Mouse (Mus musculus): ENCODE data around the gene Rorc. TPM values are rescaled to one million over a fixed set of nuclear protein-coding genes. Genes with fewer than 3 reads are reported as not detected.

The Rorc gene
- total RNA-seq (2021), result 10 to 100 TPM; 18.2 to 19.9 TPM
- long read RNA-seq, experiment 1, transcript Rorc-201 (11 exons, 2,136 nt), result major isoform, 15 of 25 reads
- long read RNA-seq, experiment 1, partial matches to known transcripts, result 1 of 25 reads
- long read RNA-seq, experiment 1, other reads (novel, unspliced or antisense), result 9 of 25 reads
- long read RNA-seq, experiment 2, transcript Rorc-201 (11 exons, 2,136 nt), result major isoform, 23 of 35 reads
- long read RNA-seq, experiment 2, partial matches to known transcripts, result 1 of 35 reads
- long read RNA-seq, experiment 2, other reads (novel, unspliced or antisense), result 11 of 35 reads

DNA sequence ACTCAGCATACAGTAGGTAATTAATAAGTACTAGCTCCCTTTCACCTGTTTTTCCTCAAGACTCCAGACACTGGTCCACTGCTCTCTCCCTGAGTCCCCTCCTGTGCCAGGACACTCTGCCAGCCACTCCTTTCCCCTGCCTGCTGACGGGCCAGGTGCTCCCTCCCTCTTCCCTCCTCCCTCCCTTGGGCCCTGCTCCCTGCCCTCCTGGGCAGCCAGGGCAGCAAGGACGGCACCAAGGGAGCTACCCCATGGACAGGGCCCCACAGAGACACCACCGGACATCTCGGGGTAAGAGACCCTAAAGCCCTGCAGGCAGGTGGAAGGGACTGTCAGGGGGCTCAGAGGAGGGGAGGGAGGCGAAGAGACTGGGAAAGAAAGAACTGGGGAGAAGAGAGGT lies at the start of gene Rorc:
Gene Rorc, plus strand, starts transcription at position 154 of the 400 bp plus-strand sequence.
- DNase-seq, result no peak

- no peak for DNase-seq
Measured at GRCm38 (mm10) chr3:94328681-94329080, 43.9 kb upstream of the Rorc start.

DNA sequence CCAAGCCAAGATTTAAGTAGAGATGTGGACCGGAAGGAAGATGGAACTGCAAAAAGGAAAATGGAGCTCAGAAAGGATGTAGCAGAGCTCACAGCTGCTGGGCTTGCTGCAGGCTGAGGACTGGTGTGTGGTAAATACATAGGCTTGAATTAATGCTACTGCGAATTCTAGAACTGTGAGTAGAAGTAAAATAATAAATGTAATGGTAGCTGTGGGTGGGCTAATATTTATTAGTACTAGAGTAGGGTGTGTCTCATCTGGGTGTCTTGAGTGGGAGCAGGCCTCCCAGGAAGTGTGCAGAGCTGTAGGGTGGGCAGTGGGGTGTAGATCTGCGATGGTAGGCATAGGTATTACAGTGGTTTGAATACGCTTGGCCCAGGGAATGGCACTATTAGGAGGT lies 38.2 kb upstream of the Rorc start:
- DNase-seq, result no peak

DNA sequence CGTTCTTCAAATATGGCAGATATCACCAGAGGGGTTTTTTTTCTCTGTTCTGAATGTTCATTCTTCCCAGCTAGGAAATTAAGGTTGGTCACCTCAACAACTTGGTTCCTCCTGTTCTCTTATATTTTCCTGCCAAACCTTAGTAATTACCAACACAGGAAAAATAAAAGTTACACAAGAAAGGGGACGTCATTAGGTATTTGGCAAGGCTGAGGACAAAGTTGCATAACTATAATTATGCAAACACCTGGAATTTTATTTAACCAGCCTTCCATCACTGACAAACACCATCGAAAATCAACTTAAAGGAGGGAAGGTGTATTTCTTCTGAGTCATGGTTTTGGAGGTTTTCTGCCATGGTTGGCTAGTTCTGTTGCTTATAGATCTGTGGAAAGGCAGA lies 34.1 kb upstream of the Rorc start:
- no peak for DNase-seq

DNA sequence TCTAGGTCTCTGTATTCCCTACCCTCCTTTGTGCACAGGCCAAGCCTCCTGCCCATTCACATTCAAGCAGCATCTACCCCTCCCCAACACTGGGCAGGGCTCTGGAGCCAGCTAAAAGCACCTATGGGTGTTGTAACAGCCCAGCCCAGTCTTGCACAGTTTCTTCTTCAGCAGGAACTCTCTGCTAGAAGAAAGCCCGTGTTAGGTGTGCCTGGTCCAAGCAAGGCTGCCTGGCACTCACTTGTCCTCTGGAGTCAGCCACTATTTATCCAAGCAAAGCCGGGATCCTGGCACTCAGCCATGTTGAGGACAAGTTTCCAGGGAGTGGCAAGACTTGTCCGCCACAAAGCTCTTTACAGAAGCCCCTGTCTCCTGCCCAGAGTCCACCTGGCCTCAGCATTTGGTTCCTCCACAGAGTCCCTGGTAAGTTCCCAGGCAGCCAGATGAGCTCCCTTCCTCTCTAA lies 30.6 kb upstream of the Rorc start, which contains the start of gene Them5:
Gene Them5, plus strand, starts transcription at position 141 of the 464 bp plus-strand sequence.
- DNase-seq, result no peak

DNA sequence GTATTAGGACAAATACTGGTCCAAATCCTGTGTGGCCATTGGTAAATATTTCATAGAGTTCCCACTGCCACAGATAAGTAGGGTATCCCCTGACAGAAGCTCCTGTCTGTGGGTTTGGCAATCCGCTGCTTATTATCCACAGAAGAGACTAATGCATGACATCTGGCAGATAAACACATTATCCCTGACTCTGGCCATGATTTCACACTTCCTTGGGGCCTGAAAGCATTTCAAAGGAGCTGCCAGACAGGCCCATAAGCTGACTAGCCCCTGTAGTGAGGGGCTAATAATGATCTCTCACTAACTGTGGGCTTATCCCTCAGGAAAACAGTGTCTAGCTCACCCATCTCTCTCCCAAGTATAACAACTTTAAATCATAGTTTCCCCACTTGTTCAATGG lies 30.0 kb upstream of the Rorc start:
- no peak for DNase-seq

GRCm38 (mm10) chr3:94344182-94344581 lies 28.4 kb upstream of the Rorc start:
- no peak for DNase-seq

DNA sequence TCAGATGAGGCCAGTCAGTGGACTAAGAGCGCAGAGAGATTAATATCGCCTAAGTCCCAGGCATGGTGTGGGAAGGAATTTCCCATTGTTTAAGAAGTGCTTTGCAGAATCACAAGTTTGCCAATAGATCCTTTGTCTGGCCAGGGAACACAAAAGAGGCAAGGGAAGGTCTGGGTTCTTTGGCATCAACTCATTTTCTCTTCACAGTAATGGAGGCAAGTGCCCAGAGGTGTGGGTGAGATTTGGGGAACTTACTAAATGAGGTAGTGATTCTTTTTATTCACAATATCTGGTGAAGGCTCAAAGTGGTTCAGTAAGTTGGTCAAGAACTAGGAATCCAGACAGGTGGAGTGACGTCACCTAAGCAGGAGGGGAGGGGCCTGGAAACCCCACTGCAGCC lies 27.7 kb upstream of the Rorc start:
- DNase-seq, result no peak

DNA sequence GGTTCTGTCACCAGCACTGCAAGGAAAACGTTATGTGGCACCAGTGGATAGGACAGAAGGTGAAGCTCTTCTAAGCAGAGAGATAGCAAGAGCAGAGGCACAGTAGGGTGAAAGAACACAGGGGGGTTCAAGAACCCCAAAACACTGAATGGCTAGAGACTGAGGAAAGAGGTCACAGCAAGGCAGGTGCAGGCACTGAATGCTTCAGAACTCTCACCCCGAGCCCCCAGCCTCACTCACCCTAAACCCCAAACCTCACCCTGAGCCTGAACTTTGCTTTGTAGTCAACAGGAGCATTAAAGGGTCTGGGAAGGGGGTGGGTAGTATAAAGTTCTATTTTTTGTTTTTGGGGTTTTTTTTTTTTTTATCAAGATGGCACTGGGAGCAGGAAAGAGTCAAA lies 24.4 kb upstream of the Rorc start:
- no peak for DNase-seq

GRCm38 (mm10) chr3:94360812-94361211 lies 11.8 kb upstream of the Rorc start:
- no peak for DNase-seq

- DNase-seq, result no peak
Measured at GRCm38 (mm10) chr3:94362138-94362537, 10.5 kb upstream of the Rorc start, which contains the start of gene C2cd4d. Gene C2cd4d (plus strand): TSS chr3:94362438.

DNA sequence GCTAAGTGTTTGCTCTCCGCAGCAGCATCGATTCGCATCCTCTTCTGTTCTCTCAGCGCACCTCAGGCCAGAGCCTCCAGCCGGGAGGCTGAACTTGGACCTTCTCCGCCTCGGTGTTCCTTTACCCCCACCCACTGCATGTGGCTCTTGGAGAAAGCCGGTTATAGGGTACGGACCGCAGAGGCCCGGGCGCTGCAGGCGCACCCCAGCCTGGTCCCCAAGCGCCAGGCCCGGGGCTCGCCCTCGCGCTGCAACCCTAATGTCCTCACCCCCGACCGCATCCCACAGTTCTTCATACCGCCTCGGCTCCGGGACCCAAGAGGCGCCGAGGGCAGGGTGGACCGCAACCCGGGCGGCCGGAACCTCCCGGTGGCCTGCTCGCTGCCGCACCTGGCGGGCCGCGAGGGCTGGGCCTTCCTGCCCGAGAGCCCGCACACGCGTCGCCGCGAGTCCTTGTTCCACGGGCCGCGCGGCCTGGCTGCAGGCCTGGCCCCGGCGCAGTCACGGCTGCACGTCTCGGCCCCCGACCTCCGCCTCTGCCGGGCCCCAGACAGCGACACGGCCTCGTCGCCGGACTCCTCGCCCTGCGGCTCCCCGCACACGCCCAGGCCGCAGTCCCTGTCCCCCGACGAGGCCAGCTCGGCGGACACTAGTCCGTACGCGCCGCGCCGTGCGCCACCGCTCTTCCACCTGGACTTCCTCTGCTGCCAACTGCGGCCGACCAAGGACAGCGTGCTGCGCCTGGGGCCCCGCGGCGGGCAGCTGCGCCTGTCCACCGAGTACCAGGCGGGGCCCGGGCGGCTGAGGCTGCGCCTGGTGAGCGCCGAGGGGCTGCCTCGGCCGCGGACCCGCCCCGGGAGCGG lies 9.1 kb upstream of the Rorc start:
- peak; percentile 59 for DNase-seq

DNA sequence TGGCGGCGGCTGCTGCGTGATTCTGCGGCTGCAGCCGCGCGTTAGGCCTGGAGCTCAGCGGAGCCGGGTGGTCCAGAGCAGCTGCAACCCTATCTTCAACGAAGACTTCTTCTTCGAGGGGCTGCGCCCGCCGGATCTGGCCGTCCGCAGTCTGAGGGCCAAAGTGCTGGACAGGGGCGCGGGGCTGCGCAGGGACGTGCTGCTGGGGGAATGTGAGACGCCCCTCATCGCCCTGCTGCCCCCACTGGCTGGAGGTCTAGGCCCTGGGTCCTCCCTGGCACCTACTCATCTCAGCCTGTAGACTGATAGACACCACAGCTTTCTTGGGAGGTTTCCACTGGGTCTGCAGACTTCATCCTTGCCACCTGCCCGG lies 8.5 kb upstream of the Rorc start:
- no peak for DNase-seq

GRCm38 (mm10) chr3:94366761-94367160 lies 5.8 kb upstream of the Rorc start:
- peak; percentile 65 for DNase-seq

DNA sequence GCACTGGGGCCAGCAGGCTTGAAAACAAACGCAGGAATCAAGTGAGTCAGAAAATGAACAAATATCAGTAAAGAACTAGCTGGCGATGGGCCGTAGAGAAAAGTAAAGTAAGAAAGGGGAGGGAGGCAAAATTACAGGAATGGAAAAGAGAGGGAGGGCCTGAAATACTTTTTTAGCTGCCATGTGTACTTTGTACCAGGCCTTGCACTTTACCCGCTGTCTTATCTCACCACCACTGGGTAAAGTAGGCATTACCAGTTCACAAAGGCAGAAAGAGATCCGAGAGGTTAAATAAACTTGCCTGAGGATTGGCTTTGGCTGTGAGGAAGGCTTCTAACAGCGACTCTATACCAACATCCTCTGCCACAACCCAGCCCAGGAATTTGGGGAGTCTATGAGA lies 5.1 kb upstream of the Rorc start:
- DNase-seq, result no peak

GRCm38 (mm10) chr3:94368631-94369030 lies 4.0 kb upstream of the Rorc start:
- no peak for DNase-seq

- DNase-seq, result no peak
Measured at GRCm38 (mm10) chr3:94369709-94370108, 2.9 kb upstream of the Rorc start.

GRCm38 (mm10) chr3:94371637-94372036 lies 957 bp upstream of the Rorc start:
- peak; percentile 79 for DNase-seq

DNA sequence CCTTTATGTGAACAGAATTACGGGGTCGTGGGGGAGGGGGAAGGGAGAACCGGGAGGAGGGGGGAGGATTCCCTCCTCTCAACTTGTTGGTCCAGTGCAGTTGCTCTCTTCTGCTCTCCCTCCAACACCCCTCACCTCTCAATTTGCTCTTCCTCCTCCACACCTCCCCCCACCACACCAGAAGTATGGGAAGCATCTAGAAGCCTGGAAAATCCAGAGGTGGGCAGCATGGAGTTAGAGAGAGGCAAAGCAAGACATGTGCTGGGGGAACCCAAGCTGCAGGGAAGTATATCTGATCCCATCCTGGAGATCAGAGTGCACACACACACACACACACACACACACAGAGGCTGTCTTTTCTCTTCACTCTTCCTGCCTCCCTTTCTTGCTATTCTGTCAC lies 556 bp upstream of the Rorc start:
- DNase-seq, result no peak

- no peak for DNase-seq
Measured at GRCm38 (mm10) chr3:94373090-94373489, 496 bp downstream of the Rorc start.

- peak; percentile 38 for DNase-seq
Measured at GRCm38 (mm10) chr3:94373597-94374011, 1.0 kb downstream of the Rorc start.

DNA sequence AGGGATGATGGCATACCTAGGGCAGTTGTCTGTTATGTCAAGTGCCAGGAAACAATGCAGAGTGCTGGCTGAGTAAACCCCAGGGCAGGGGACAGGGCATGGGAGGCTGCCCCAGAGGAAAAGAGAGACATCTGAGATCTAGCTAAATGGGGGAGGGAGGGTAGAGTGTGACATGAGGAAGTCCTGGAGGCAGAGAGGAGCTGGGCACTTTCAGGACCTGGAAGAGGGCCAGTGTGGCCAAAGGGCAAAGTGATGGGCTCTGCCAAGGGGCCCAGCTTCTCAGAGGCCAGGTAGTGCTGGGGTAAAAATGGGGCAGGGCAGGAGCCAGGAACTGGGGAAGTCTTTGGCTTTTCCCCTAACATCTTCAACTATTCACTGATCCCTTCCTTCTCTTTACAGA lies 2.0 kb downstream of the Rorc start:
- DNase-seq, result no peak

DNA sequence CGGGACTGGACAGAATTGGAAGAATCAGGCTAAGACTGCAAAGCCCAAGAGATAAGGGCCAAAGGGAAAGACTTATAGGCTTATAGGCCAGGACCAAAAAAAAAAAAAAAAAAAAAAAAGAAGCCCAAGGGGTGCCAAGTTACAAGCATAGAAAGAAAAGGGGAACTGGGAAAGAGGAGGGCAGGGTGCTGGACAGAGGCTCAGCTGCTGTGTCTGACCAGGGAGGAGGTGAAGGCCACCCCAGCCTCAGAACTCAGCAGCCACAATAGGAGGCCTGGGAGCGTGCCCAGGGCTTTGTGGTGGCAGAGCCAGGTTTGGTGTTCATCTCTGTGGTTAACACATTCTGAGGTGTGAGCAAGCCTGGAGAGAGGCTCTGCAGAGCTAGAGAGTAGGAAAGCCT lies 2.6 kb downstream of the Rorc start:
- no peak for DNase-seq

DNA sequence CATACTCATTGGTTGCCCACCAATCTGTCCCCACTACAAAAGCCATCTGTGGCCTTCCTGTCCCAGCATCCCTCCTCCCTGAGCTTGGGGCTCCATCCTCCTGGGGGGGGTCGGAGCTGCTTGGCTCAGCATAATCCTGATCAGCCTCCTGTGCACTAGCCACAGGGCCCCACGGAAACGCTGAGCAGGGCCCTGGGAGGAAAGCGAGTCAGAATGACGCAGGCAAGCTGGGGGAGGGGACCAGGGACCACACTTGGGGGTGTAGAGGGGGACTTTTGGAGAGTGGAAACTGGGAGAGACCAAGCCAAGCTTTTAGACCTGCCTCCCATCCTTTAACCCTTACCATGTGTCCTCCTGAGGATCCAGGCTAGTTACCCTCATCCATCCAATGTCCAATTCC lies 3.3 kb downstream of the Rorc start:
- DNase-seq, result no peak
